Mouse (Mus musculus) monocyte, adult 2 months (primary cell): ENCODE results near the gene Neb.

Experiments used
- DNase-seq, 2 experiments: peaks; one replicate each; pipeline ENCODE4 v3.0.0; 2022; ENCODE audit warnings: low spot score in 2 of 2, low read depth in 1 of 2

Gene Neb

DNA sequence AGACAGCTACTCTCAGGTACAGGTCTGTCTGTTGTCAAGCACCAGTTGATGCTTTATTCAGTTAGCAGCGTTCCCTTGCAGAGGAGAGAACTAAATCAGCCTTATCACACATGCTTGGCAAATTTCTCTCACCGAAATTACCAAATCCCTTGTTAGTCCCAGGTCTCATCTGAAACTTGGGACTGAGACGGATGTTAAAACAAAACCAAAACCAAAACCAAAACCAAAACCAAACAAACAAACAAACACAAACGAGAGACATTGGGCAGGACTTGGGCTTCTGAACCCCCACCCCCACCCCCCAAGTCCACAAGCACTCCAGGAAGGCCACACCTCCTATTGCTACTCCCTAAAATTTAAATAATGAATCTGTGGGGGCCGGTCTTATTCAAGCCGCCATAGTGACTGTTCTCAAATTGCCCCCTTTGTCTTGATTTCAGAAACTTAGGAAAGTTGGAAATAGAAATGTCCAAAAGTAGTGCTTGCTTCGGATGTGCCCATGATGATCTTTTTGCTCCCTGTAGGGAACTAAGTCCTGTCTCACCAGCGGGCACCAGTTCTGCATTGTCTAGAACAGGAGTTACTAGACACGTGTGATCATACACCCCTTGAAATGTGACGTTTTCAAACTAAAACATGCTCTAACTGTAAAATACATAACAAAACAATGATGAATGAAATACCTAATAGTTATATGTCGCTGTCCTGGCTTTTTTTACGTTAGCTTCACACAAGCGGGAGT is 397 bp downstream of the Neb start:
- DNase-seq = no peak

DNA sequence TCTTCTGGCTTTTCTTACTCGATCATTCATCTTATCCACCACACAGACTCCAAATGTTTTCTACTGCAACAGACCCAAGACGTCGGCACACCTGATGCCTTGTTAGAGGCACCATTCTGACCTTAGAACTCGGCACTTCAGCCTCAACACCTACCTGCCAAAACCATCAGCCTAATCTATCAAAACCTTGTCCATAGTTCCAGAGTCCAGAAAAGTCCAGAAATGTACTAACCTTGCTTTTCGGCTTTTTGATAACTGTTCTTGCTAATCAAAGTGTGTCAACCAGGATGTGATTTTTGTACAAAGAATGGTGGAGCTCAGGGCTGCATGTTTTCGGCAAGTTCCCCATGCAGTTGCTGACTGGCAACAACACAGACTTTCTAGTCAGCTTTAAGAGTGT is 3.6 kb downstream of the Neb start:
- DNase-seq = no peak

DNA sequence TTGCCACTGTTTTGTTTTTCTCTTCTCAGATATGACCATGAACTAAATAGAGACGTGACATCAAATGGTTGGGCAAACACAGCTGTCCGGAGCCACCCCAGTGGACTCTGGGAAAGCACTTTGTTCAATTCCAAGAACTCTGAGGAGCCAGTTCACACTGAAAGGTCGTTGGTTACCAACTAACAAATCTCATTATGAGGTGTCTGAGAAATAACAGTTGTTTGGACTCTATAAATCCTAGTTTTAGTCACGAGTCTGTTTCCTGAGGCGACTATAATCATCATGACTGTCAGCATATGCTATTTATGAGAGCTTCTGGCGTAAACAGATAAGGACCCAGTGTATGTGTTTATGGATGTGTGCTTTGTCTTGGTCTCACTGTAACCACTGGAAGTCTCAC is 5.8 kb downstream of the Neb start:
- no peak for DNase-seq

DNA sequence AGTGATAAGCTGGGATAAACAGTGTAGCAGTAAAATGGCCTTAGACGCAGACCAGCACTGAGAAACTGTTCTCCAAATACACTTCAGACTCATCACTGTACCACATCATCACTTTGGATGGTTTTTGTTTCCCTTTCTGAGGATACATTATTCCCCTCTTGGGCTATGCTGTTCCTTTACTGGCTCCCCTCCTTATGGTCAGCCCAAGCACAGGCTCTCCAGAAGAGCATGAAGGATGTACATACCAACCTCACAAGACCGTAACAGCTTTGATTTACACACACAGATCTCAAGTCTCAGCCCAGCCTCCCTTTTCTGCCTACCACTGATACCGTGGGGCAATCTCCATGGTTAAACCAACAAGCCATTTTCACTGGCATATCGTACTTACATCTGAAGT is 6.2 kb downstream of the Neb start:
- DNase-seq = no peak

DNA sequence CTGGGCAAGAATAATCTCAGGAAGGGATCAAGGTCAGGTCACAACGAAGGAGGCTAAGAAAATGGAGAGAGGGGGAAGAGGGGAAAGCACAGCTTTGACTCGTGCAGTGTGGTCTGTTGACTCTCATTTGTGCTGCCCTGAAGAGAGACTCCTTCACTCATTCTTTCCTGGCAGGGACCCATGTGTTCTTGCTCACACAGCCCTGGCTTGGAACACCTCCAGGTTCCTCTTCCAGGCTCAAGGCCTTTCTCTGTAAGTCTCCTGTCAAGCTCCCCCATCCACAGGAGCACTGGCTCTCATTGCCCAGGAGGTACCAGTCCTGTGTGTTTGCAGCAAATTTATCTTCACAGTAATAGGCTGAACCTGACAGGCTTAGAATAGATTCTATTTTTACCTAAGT is 7.2 kb downstream of the Neb start:
- no peak for DNase-seq

DNA sequence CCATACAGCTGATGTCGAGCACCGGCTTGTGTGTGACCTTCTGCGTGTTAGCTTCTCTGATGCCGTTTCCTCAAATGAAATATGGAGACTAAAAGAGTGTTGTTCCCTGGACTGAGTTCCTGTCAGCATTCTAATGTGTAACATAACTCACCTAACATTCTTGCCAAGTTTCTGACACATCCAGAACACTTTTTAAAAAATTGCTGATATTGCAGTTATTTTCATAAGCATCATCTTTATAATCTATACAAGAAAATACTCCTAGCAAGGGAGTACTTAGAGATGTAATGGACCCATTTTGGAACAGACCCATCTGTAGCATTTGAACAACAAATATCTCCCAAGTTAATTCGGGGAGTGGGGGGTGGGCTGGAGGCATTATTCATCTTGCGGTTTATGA is 8.7 kb downstream of the Neb start:
- DNase-seq = no peak

DNA sequence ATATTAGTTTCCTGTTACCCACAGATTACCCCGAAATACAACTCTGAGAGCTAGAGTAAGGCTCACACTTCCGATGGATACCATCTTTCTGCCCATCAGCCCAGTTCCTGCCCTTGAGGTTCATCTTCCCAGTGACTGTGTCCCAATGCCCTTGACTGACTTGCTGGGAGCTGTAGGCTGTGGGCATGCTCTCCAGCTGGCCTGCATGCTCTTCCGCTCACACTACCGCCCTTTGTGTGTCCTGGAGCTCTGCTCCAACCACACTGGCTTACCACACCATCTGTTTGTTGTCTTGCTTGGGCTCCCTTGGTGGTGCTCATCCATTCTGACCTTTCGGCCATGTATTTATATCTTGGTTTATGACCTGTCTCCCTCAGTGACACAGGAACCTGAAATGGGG is 10.6 kb downstream of the Neb start:
- no peak for DNase-seq

DNA sequence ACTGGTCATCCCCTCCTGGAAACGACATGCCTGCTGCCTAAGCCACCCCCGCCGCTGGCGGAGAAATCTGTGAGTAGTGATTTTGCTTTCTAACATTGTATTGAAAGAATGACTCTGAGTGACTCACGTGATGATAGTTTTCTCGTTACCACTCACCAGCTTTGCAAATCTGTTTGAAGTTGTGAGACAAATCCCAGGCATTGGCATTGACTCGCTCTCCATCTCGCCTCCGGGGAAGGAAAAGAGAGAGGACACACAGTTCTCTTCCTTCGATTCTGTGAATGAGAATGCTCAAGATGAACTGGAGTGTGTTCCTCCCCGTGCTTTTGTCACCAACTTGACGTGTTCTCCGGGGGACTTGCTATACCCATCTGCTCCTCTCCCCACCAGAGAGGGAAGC is 11.0 kb downstream of the Neb start:
- no peak for DNase-seq

DNA sequence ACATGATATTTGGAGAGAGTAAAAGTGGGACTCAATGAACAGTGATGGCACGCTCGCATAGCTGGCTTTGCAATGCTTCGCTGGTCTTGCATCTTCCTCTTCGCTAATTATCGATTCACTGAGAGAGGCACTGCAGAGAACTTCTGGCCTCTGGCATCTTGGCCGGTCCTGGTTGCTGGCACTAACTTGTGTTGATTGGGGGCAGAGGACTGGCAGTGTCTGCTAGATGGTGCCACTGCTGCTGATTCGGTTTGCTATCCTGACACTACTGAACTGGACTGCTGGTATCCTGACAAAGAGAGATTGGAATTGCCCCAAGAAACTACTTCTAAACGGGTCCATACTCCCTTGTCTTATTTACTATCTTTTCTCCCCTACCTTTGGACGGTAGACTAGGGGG is 17.2 kb downstream of the Neb start:
- DNase-seq = no peak

DNA sequence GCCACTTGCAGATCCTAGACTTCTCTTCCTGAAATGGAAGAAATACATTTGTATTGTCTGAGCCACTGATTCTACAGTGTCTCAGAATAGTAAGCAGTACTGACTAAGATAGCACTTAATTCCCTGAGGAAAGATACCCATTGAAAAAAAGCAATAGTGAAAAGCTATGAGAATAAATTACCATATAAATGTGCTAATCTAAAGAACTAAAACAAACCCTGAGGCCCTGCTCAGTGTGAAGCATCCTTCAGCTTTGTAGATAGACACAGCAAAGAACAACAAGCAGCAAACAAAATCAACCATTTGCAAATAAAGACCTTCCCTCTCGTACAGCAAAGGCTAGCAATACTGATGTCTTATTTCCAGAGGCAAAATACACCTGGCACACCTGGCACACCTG is 18.6 kb downstream of the Neb start:
- DNase-seq = no peak

DNA sequence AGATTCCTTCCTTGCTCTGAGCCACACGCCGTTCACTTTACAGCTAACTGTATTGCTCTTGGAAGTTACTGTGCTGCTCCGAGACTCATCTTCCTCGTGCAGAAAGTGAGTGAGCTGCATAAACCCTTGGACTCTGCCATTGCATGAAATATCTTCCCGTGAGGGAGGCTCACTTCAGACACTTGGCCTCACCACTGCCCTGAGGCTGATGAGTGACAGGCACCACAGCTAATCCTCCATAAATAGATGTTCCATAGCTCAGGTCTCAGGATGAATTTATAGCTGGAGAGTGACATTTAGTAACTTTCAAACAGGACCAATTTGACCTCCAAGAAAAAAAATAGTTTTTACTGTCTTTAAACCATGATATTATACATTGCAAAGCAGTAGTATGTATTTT is 20.1 kb downstream of the Neb start:
- no peak for DNase-seq

DNA sequence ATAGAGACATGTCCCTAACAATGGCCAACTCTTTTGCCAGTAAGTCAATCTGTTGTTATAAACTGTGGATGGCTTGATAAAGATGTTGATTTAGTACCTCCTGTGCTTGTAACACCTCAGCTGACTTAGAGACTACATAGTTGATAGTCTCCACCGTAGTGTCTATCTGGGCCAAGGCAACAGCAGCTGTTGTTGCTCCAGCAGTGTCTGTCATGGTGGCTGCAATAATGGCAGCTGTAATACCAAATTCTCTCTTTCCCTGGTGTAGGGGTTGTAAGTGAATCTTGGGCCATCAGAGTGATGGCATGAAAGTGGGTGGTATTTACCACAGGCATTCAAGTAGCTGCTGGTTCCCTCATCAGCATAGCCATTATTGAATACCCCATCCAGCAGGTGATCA is 27.2 kb downstream of the Neb start:
- DNase-seq = no peak

DNA sequence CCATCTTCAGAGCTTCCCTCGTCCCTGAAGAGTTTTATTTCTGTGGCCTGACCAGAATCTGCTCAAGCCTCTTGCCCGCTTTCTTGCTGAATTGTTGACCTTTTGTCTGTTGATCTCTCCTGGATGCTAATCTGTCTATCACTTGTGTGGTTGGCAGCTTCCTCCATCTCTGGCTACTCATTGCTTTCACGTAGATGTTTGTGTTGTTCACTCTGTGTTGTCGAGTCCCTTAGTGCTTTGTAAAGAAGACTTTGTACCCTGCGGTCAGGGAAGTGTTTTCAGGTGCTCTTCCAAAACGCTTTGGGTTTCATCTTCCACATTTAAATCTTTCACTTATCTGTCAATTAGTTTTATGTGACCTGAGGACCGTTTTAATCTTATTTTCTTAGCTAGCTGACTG is 37.3 kb downstream of the Neb start:
- DNase-seq = no peak

DNA sequence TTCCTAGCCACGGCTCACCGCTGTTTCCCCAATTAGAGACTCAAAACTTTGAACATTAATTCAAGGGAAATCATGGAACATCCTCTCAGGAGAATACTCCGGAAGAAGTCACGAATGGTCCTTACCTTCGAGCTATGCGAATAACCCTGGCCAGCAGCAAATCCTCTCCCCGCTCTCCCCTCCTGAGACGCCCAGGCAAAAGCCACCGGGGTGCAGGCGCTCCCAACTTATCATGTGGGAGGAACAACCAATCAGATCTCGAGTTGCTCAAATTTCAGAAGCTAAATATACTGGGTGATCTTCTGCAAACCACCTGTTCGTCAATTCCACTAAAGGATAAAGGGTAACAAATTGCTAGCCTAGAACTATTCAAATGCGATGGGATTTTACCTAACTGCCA is 42.7 kb downstream of the Neb start:
- no peak for DNase-seq

DNA sequence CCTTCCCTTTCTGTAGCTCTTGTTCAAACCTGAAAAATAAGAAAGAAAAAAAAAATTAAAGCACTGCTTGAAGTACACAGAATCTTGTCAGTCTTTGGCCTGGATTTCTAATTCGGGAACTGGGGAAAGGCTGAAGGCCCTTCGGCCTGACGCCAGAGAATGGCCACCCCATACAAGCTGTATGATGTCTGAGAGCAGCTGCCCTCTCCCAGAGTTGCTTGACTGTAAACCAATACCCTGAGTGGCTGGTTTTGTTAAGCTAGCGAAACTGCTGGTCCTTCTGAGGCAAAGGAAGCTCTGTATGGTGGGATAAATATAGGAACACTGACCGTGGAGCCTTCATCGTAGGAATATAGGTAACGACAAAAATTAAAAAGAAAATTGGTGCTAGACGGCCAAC is 43.2 kb downstream of the Neb start:
- no peak for DNase-seq

DNA sequence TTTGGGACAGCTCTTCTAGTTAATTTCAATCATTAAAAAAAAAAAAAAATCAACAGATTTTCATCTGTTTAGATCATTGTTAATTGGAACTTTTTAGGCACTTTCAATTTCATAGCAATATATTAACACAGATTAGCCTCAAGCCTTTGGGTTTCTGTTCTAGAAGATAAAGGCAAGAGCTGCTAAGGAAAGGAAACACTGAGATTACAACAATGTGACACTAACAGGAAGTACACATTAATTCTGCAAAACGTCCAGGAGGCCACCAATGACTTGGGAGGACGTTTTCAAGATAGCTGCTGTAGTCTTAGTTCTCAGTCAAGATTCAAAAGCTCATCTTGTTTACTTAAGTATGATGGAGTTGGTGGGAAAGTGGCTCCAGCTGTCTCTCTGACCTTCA is 44.7 kb downstream of the Neb start:
- no peak for DNase-seq

DNA sequence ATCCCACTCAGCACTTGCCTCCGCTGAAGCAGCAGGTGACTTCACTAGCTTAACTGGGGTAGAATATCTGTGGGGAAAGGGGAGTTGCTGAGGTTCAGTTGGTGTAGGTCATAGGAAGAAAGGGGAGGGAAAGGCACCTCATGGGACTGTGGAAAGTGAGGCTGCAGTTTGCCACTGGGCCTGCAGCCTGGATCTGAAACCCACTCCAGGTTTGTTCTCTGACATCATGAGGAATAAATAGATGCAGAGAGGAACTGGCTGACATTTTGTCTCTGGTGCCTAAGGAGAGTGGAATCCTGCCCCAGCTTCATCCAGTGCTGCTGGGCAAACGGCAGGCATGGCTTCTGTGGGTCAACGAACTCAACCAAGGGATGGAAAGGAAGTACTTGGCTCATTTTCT is 46.5 kb downstream of the Neb start:
- no peak for DNase-seq

DNA sequence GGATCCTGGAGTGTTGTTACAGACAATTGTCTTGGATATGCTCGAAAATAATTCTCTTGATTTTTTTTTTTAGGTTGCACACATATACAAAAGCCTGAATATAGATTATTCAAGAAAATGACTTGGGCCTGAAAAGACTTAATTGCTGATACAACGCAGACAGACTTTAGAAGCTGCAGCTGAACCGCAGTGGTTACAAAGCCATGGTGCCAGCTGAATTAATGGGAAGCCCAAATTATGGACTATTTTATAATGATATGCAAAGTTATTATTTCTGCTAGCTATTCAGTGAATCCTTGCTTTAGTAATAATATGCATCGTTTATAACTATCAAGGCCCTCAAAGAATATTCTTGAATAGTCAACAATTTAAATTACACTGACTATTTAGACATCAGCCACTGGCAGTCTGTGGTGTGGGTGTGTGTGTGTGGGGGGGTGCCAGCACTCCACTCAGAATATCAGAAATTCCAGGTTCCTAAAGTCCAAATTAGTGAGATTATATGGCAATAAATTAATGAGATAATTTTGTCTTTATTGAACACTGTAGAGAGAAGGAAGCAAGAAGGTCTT is 50.9 kb downstream of the Neb start:
- DNase-seq = no peak

DNA sequence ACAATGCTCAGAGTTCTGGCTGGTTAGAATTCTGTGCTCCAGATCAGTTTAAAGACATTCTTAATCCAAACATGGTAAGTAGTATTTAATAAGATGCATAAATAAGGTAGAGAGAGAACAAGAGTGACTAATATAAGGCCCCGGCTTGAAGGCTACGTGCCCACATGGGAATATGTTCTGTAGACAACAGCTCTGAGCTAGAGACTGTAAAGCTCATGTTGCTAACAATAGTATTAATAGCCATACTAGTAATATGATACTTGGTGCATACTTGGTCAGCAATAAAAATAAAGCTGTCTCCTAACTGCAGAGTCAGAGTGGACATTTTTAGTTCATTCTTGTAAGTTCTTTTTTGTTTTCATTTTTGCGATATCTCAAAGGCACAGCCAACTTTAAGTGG is 56.4 kb downstream of the Neb start:
- no peak for DNase-seq

DNA sequence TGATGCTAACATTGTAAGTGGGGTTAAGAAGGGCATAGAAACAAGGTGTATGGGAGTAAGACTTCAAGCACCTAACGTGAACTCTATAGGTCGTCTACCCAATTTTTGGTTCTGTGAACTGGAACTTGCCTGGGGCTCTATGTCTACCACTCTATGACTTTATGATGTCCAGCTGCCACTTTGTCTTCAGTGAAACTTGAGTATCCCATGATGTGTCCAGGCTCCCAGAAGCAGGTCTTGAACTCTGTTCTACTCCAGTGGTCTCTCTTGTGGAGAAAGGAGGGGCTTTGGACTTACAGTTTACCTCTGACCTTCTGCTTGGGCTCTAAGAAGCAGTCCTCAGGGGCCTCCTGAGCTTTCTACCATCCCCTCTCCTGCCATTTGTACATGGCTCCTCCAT is 58.1 kb downstream of the Neb start:
- DNase-seq = no peak

DNA sequence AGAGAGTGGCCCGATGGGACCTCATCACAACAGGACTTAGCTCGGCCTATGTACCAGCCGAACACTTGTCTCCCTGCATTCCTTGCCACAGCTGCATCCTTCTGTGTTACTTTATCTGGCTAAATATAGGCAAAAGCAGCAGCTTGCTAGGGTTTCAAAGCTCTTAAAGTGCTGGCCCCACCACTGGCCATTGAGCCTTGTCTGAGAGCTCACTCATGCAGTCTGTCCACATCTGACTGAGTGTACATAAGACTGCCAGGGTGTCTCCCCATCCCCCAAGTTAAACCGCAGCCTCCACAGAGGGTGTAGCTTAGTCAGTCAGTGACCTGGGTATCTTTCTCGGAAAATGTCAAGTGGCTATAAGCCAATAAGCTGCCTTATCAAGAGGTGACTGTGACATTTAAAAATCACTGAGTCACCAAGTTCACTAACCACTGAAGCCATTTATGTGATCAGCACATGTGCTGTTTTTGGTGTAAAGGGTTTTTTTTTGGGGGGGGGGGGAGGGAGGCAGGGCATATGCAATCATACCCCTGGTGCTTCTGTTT is 59.2 kb downstream of the Neb start:
- DNase-seq = no peak

DNA sequence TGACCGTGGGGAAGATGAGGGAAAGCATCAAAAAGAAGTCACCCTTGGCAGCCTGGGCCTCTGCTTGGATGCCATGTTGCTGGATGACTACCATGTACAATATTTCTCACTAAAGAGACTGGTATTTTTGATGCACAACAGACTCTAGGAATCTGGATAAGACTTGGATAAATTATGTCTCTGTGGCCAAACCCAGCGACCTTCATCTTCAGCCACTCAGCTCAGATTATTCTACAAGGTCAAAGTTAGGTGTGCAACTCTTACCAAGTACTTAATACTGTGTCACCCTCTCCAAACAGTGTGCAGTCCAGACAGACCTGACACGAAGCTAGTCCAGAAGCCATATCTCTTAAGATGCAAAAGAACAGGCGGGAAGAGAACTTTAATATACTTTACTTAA is 60.8 kb downstream of the Neb start:
- no peak for DNase-seq

DNA sequence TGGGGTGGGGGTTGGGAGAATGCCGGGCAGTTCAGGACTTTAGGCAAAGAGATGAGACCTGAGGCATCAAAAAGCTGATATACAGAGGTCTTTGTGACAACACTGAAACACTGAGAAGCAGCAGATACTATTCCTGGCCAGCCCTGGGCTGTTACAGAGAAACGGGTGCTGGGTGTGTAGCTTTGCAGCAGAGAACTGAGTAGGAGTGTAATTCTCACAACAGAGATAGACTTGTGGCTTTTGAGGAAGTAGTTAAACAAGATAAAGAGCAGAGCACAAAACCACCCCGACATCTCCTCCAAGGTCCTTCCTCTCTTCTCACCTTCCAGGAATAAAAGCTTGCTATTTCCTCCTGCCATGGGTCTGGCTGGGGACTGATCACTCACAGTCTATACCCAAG is 62.5 kb downstream of the Neb start:
- no peak for DNase-seq
